Mouse (Mus musculus) erythroblast, adult 5-6 weeks (primary cell): Measurements from ENCODE around the gene Arcn1. TPM values are rescaled to one million over a fixed set of nuclear protein-coding genes. Genes with fewer than 3 reads are reported as not detected.
"Not testable (repeated sequence)": the region's sequence is repeated elsewhere in the genome, so short reads cannot be mapped to it uniquely, and the experiment has no call there.

Source experiments
- ATAC-seq: replicated peaks from 2 replicates; pipeline ENCODE4 v1.8.0; 2016; ENCODE audit warnings: moderate number of reproducible peaks, mild to moderate bottlenecking, moderate TSS enrichment, inconsistent platforms; ENCODE audit not compliant: poor library complexity, low FRiP score, severe bottlenecking
- total RNA-seq, 2 experiments: library from RNA; stranded (forward) in 1 of 2; stranded (reverse) in 1 of 2; fragments of 150-400 nt in 1 of 2; fragments of 200-764, 138-1000 nt in 1 of 2; gene quantifications; 2 replicates each; pipeline versions ENCODE4 v1.2.3 to v1.2.4; 2015 to 2017; ENCODE audit warnings: low replicate concordance in 2 of 2

Arcn1 gene
- total RNA-seq (2015; ENCODE audit: low replicate concordance), result 52.6 and 60.4 TPM in 2 replicates
- 66.1 and 94.8 TPM in 2 replicates for total RNA-seq (2017; ENCODE audit: low replicate concordance)

DNA sequence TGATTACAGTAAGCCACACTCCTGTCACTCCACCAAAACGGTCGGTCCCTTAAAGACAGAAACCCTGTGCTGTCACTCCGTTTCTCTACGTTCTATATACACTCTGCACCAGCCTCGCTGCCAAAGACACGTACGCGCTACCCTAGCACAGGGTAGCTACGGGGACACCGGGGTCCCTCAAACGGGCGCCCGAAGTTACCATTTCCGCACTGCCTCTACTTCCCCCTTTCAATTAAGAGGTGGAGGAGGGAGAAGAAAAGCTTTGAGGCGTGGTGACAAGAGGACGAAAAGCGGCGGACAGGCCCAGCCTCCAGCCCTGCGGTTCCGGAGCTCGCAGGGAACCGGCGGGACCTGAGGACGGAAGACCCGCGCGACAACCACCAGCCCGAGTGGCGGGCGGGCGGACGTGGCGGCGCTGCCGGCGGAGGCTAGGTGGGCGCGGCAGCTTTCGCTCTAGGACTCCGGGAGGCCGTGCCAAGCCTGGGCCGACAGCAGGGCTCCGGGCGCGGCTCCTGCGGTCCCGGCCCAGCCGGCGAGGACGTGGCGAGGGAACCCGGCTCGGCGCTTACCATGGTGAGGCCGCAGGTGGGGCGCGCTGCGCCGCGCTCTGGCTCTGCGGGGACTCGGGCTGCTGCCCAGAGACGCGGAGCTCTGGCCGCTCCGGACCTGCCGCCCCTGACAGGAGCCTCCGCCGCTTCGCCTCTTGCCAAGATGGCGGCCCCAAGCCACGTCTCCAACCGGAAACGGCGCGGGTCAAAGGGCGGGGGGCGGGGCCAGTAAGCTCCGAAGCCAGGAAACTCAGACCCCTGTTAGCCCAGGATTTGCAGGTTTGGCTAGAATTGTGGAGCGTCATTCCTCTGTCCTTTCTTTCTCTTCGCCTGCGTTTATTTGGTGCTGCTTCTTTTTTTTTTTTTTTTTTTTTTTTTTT is at the start of gene Arcn1, which contains the start of gene Ift46:
Arcn1 (minus strand) TSS at position 745 of the 928 bp plus-strand sequence.
Ift46 (plus strand) TSS at position 808 of the 928 bp plus-strand sequence.
- peak; percentile 95 for ATAC-seq

- no peak for ATAC-seq
These were observed 46.5 kb upstream of the Arcn1 start for GRCm38 (mm10) chr9:44814179-44814578.

DNA sequence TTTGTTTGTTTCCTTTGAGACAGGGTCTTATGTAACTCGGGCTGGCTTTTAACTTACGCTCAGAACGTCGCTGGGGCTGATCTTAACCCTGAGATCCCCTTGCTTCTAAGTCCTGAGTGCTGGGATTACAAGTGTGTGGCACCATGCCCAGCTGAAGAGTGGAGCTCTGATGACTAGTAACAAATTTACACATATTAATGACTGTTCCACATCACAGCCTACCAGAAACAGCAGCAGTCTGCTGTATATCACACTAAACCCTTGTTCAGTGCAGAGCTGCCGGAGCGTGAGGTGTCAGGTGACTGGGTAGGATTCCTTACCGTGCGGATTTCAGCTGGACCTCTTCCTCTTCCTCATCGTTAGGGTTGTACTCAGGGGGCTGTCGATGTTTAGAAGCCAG is 42.7 kb upstream of the Arcn1 start:
- no peak for ATAC-seq

DNA sequence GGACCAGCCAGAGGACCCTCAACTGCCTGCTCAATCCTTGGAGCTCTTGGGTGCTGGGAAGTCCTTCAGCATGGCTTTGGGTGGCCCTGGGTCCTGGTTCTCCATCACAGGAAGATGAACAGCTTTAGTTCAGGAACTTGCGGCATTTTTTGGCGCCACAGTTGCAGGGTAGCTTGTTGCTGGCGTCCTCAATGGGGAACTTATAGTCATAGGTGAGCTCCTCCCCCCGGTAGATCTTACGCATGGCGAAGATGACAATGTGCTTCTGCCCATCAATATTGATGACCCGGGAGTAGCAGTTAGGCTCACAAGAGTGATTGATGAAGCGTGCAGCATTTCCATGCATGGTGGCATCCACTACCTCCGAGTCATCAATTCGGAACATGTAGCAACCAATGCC is 40.1 kb upstream of the Arcn1 start:
- no peak for ATAC-seq

DNA sequence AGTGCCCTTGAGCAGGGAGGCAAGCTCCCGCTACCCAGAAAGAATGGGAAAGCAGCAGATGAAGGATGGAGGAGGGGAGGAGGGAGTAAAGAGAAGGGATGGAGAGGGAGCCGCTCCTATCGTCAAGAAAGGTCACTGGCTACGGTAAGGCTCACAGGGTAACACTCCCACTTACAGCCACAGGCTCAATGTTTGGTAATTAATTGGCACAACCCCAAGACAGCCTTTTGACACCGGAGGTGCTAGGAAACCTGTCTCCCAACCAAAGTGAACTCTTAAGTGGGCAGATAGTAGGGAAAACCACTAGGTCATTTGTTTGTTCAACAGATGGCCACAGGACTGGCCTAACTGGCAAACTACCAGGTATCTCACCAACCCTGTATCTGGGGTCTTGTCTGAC is 39.5 kb upstream of the Arcn1 start:
- ATAC-seq, result no peak

- no peak for ATAC-seq
These were observed 37.9 kb upstream of the Arcn1 start for GRCm38 (mm10) chr9:44805536-44805935.

DNA sequence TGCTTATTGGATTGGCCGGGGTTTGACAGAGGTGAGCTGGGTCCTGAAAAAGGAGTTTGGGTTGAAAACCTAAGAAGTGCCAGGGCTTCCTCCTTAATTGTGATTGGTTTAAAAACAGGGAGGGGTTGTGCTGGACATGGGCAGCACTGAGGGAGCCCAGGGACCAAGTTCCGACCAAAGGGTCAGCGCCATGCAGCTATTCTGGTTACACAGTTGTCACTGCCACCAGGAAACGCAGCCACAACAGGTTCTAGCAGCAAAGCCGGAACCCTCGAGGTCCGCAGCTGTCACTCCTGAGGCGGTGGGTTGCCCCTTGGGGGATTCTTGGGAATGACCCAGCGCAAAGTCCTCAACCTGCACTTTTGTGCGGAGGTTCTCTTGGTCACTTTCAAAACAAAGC is 37.0 kb upstream of the Arcn1 start:
- ATAC-seq, result no peak

DNA sequence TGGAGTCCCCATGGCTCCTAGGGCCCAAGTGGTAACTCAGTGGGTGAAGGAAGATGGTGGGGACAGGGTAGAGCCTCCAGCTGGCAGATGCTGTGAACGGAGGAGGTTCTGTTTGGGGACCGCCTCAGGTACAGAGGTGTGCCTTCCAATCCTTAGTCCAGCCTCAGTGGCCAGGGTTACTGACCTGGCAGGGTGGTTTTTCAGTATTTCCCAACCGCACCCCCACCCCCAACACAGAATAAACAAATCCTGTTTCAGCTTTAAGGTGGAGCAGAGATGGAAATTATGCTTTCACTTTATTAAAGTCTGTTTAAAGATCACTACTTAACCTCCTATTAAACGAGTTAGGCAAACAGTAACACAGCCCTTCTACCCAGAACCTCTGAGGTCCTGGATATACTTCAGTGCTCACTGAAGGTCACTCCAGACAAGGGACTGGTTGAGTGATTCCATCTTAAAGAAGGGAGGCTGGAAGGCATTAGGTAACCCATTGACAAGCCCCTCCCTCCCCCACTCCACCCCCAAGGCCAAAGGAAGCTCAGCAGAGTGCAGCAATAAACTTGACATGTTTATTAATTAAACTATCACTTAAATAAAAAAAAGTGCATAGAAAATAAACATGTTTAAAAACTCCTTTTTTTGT is 35.3 kb upstream of the Arcn1 start, which contains the start of gene Ttc36:
Ttc36 (minus strand) TSS at position 265 of the 643 bp plus-strand sequence.
- ATAC-seq, result no peak

DNA sequence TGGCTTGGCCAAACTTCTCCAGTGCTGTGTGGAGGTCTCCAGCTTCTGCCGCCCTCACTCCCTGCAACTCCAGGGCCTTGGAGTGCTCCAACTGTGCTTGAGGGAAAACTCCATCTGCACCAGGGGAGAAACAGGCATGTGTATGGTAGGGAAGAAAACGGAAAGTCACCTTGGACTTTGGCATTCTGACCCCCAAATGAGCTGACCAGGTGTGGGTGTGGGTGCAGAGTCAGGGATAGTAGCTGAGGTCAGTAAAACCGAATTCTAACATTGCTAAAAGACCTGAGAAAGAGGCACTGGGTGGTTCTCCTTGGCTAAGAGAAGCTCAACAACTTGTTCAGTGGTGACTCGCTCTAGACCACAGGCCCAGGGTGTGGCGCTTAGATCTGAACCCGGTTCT is 34.0 kb upstream of the Arcn1 start:
- ATAC-seq, result no peak

DNA sequence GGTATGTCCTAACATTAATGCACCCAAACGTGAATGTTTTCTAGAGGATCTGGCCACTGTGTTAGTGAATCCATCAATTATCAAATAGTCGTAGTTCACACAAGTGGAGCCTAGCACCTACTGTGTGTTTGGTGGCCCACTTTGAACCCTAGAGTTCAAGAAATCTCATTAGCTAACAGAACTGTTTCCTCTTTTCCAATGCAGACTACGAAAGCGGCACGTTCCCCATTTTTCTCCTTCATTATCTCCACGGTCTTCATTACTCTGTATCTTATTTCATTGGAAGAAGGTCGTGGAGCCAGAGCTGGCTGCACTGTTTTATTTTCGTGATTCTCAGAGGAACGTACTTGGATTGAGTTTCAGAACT is 32.3 kb upstream of the Arcn1 start:
- no peak for ATAC-seq

- peak; percentile 90 for ATAC-seq
These were observed 31.7 kb upstream of the Arcn1 start, which contains the start of gene Tmem25 for GRCm38 (mm10) chr9:44799102-44799957. Gene Tmem25 (minus strand): TSS chr9:44799307.

GRCm38 (mm10) chr9:44798298-44798697 is 30.7 kb upstream of the Arcn1 start:
- ATAC-seq, result no peak

- ATAC-seq, result no peak
These were observed 25.2 kb upstream of the Arcn1 start for GRCm38 (mm10) chr9:44792842-44793241.

- ATAC-seq, result peak; percentile 99
These were observed 5.4 kb upstream of the Arcn1 start for GRCm38 (mm10) chr9:44772750-44773651.

GRCm38 (mm10) chr9:44772392-44772749 is 4.7 kb upstream of the Arcn1 start:
- no peak for ATAC-seq

- ATAC-seq, result no peak
These were observed 3.7 kb upstream of the Arcn1 start for GRCm38 (mm10) chr9:44771376-44771775.

DNA sequence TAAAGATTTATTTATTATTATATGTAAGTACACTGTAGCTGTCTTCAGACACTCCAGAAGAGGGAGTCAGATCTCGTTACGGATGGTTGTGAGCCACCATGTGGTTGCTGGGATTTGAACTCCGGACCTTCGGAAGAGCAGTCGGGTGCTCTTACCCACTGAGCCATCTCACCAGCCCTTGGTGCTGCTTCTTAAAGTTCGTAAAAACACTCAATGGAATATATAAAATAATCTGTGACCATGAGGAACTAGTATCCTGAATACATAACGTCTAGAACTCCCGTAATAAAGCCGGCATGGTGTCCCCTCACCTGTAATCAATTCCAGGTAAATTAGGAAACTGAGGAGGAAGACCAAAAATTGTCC is 367 bp upstream of the Arcn1 start:
- not testable (repeated sequence) for ATAC-seq

GRCm38 (mm10) chr9:44760873-44761272 is 6.8 kb downstream of the Arcn1 start:
- ATAC-seq, result no peak

GRCm38 (mm10) chr9:44748473-44748872 is 19.2 kb downstream of the Arcn1 start:
- no peak for ATAC-seq
